Mouse (Mus musculus) heart, adult 2 months (tissue): ENCODE measurements around the gene Chst7. TPM values are rescaled to one million over a fixed set of nuclear protein-coding genes. Genes with fewer than 3 reads are reported as not detected.
A peak's percentile ranks its signal among the peaks of the same experiment; 100 is the strongest.

Experiments
- DNase-seq, 2 experiments: peaks; one replicate each; pipeline ENCODE4 v3.0.0; 2021
- H3K27ac ChIP-seq: fragments of 200-600 bp; 2 replicates; pipeline ENCODE4 v1.8.1; 2022
- H3K27me3 ChIP-seq: fragments of 200-500 bp; 2 replicates; pipeline ENCODE4 v1.6.1; 2012; ENCODE audit warnings: mild to moderate bottlenecking, low read length, inconsistent platforms, mixed read lengths; ENCODE audit not compliant: control insufficient read depth, insufficient read depth
- H3K36me3 ChIP-seq: fragments of 200-500 bp; 2 replicates; pipeline ENCODE4 v1.6.1; 2012; ENCODE audit warnings: low read length, inconsistent platforms; ENCODE audit not compliant: control insufficient read depth, insufficient read depth
- H3K4me1 ChIP-seq: fragments of 200-500 bp; 2 replicates; pipeline ENCODE4 v1.6.1; 2011; ENCODE audit warnings: low read length; ENCODE audit not compliant: control insufficient read depth, insufficient read depth
- H3K4me3 ChIP-seq: fragments of 200-600 bp; 2 replicates; pipeline ENCODE4 v1.8.1; 2022
- H3K79me2 ChIP-seq: fragments of 200-500 bp; replicated peaks from 2 replicates; pipeline ENCODE4 v1.6.1; 2012; ENCODE audit warnings: mild to moderate bottlenecking, inconsistent platforms, low read length, moderate library complexity, mixed read lengths; ENCODE audit not compliant: control insufficient read depth, insufficient read depth
- H3K9ac ChIP-seq: fragments of 200-500 bp; 2 replicates; pipeline ENCODE4 v1.6.1; 2012; ENCODE audit warnings: low read depth, mild to moderate bottlenecking, control low read depth, inconsistent platforms, low read length, mixed read lengths
- CTCF ChIP-seq: fragments of 200-600 bp; IDR thresholded peaks from 2 replicates; pipeline ENCODE4 v1.8.1; 2022; ENCODE audit warnings: antibody characterized with exemption, mild to moderate bottlenecking, moderate library complexity
- EP300 ChIP-seq: fragments of 200-500 bp; IDR thresholded peaks from 2 replicates; pipeline ENCODE4 v1.6.1; 2011; ENCODE audit warnings: low read depth, low read length, control low read depth; ENCODE audit not compliant: insufficient read depth
- POLR2A ChIP-seq: fragments of 200-500 bp; IDR thresholded peaks from 2 replicates; pipeline ENCODE4 v1.6.1; 2011; ENCODE audit warnings: mild to moderate bottlenecking, low read depth, low read length, control low read depth; ENCODE audit not compliant: insufficient read depth
- WGBS: fragments of 180-500 bp; shearing (Covaris S2); methylation state at CpG from one replicate; pipeline ENCODE4 v1.1.7; 2018; 5-methylcytosine and 5-hydroxymethylcytosine counted together
- intact Hi-C: fragments of 180-260 bp; cut with DNase I; formaldehyde crosslinking; loops from one replicate; pipeline ENCODE4 v1.15.1; 2025
- long read RNA-seq: library from polyadenylated mRNA; stranded (forward); transcript quantifications from one replicate; pipeline ENCODE4 v2.0.0, GENCODE M21; 2021
- polyA plus RNA-seq: library from polyadenylated mRNA; depleted of rRNA; stranded (reverse); fragments of >200 nt; gene quantifications from 2 replicates; pipeline ENCODE4 v1.2.3, GENCODE M21; 2012; rRNA removed
- total RNA-seq, 2 experiments: library from RNA; stranded (reverse); gene quantifications; 2 replicates each; pipeline ENCODE4 v1.2.3; 2021

Gene Chst7
- total RNA-seq (1 to 10 TPM; 3.0 to 3.1 TPM), polyA plus RNA-seq (3.3 and 3.7 TPM in 2 replicates)
- long read RNA-seq, transcript Chst7-201 (2 exons, 2,206 nt): major isoform, 6 of 7 reads
- long read RNA-seq, partial matches to known transcripts: 0 of 7 reads
- long read RNA-seq, other reads (novel, unspliced or antisense): 1 of 7 reads

GRCm38 (mm10) chrX:20059381-20059971 is at the start of gene Chst7:
TSS of gene Chst7 (plus strand) at chrX:20059560.
- intact Hi-C loops: loop anchor here (2.0 kb wide), 1 partner anchor 99 kb away; no protein-coding TSS in a partner anchor
- H3K9ac ChIP-seq: peak within 1 kb of the TSS; percentile 72
- DNase-seq: peak; percentile 83 to 88
- 0 out of 2 replicates have a peak, but pooled peaks have one; percentile 29 for TF ChIP-seq EP300
- TF ChIP-seq POLR2A: peak; percentile 79
- TF ChIP-seq CTCF: no peak; the same call in 1 of the 2 replicates
- H3K27ac ChIP-seq: peak within 1 kb of the TSS; percentile 60
- H3K36me3 ChIP-seq: no peaks in the 10 kb centered on the region; the same call in 1 of the 2 replicates
- H3K27me3 ChIP-seq: no peaks in the 10 kb centered on the region
- no peaks in the 10 kb centered on the region for H3K79me2 ChIP-seq
- 13% methylated on average over 40 of the region's 40 CpGs for WGBS
- no peaks in the 10 kb centered on the region; the same call in 1 of the 2 replicates for H3K4me1 ChIP-seq
- peak within 1 kb of the TSS; percentile 60 for H3K4me3 ChIP-seq

- Histone ChIP-seq H3K9ac (no peak overlapping the region), H3K4me3 (no peak overlapping the region), H3K27ac (no peak overlapping the region), H3K36me3 (no peaks in the 10 kb centered on the region), H3K27me3 (no peaks in the 10 kb centered on the region), H3K4me1 (no peaks in the 10 kb centered on the region), H3K79me2 (no peaks in the 10 kb centered on the region)
- intact Hi-C loops: no loop called here
- DNase-seq: no peak
- WGBS: 84% methylated on average over 2 of the region's 2 CpGs
- TF ChIP-seq EP300: no peak
- no peak for TF ChIP-seq CTCF
- no peak for TF ChIP-seq POLR2A
Measured at GRCm38 (mm10) chrX:20012211-20012610, 47.1 kb upstream of the Chst7 start.

DNA sequence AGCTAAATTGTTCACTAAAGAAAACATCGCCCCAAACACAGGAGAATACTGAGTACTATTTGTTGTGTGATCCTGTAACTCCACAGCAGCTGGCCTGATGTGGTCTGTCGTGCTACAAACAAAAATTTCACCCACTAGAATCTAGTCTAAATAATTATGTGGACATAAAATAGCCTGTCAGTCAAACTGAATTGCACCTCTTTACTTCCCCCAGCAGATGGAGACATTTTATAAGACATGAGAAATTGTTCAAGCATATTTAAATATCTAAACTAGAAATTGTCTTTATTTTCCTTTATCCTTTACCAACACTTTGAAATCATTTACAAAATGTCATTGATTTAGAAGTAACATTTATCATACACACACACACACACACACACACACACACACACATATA is 38.4 kb upstream of the Chst7 start:
- Histone ChIP-seq H3K79me2 (no peaks in the 10 kb centered on the region), H3K4me1 (no peaks in the 10 kb centered on the region), H3K27ac (no peak overlapping the region), H3K4me3 (no peak overlapping the region), H3K36me3 (no peaks in the 10 kb centered on the region), H3K9ac (no peak overlapping the region), H3K27me3 (no peaks in the 10 kb centered on the region)
- 31% methylated on average over 2 of the region's 2 CpGs for WGBS
- intact Hi-C loops: loop anchor here (1.0 to 10.0 kb wide), 5 partner anchors 36 to 564 kb away; partner anchors contain the start of gene Jade3
- TF ChIP-seq POLR2A: no peak
- no peak for TF ChIP-seq EP300
- peak; percentile 74 for TF ChIP-seq CTCF
- no peak for DNase-seq

GRCm38 (mm10) chrX:20060096-20060768 is 872 bp downstream of the Chst7 start:
- peak; percentile 21 to 43 for DNase-seq
- H3K4me1 ChIP-seq: no peaks in the 10 kb centered on the region; the same call in 1 of the 2 replicates
- no peaks in the 10 kb centered on the region; the same call in 1 of the 2 replicates for H3K36me3 ChIP-seq
- 28% methylated on average over 65 of the region's 65 CpGs for WGBS
- peak overlapping the region; percentile 60 for H3K4me3 ChIP-seq
- intact Hi-C loops: loop anchor here (10.0 kb wide), 1 partner anchor 365 kb away; the partner anchor contains the start of gene Jade3
- no peaks in the 10 kb centered on the region for H3K79me2 ChIP-seq
- peak overlapping the region; percentile 18; the same call in 1 of the 2 replicates for H3K27ac ChIP-seq
- peak overlapping the region; percentile 72 for H3K9ac ChIP-seq
- TF ChIP-seq EP300 (no peak), CTCF (0 out of 2 replicates have a peak, but pooled peaks have one; percentile 5)
- H3K27me3 ChIP-seq: no peaks in the 10 kb centered on the region

DNA sequence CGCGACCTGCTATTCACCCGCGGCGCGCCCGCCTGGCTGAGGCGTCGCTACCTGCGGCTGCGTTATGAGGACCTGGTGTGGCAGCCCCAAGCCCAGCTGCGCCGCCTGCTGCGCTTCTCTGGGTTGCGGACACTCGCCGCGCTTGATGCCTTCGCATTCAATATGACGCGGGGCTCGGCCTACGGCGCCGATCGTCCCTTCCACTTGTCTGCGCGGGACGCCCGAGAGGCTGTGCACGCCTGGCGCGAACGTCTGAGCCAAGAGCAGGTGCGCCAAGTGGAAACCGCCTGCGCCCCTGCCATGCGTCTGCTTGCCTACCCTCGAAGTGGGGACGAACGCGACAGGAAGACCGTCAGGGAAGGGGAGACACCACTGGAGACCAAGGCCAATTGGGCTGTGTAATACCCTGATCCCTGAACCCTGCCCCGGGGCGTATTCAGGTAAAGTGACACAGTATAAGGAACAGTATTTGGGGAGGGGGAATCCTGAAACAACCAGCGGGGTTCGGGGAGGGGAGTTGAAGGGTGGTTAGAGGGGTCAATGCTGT is 1.5 kb downstream of the Chst7 start:
- Histone ChIP-seq H3K4me1 (no peaks in the 10 kb centered on the region; the same call in 1 of the 2 replicates), H3K79me2 (no peaks in the 10 kb centered on the region), H3K9ac (peak overlapping the region; percentile 72), H3K27ac (peak overlapping the region; percentile 18; the same call in 1 of the 2 replicates), H3K27me3 (no peaks in the 10 kb centered on the region), H3K36me3 (no peaks in the 10 kb centered on the region; the same call in 1 of the 2 replicates), H3K4me3 (peak overlapping the region; percentile 60)
- intact Hi-C loops: loop anchor here (10.0 kb wide), 1 partner anchor 364 kb away; the partner anchor contains the start of gene Jade3
- no peak for TF ChIP-seq CTCF
- TF ChIP-seq EP300: no peak
- no peak for TF ChIP-seq POLR2A
- peak; percentile 13 to 38 for DNase-seq
- 20% methylated on average over 47 of the region's 47 CpGs for WGBS
